Mouse (Mus musculus): ENCODE data around the gene Tfap4.
"Not testable (repeated sequence)": the region's sequence is repeated elsewhere in the genome, so short reads cannot be mapped to it uniquely, and the experiment has no call there.

Gene Tfap4

GRCm38 (mm10) chr16:4551885-4552284, 7.8 kb downstream of the Tfap4 start:
- no peak for DNase-seq

- peak; percentile 73 for DNase-seq
Observed at GRCm38 (mm10) chr16:4551056-4551455, 8.6 kb downstream of the Tfap4 start.

- no peak for DNase-seq
Observed at GRCm38 (mm10) chr16:4548953-4549688, 10.5 kb downstream of the Tfap4 start.

- no peak for DNase-seq
Observed at GRCm38 (mm10) chr16:4547611-4548010, 12.0 kb downstream of the Tfap4 start.

- DNase-seq: no peak
Observed at GRCm38 (mm10) chr16:4546838-4547237, 12.8 kb downstream of the Tfap4 start.

- no peak for DNase-seq
Observed at GRCm38 (mm10) chr16:4544845-4545244, 14.8 kb downstream of the Tfap4 start.

GRCm38 (mm10) chr16:4543266-4543665, 16.4 kb downstream of the Tfap4 start:
- no peak for DNase-seq

- DNase-seq: no peak
Observed at GRCm38 (mm10) chr16:4542236-4542774, 17.3 kb downstream of the Tfap4 start.

- DNase-seq: peak; percentile 100
Observed at GRCm38 (mm10) chr16:4541501-4542198, 18.0 kb downstream of the Tfap4 start, which contains the start of gene Srl. Gene Srl (minus strand): TSS chr16:4541816.

GRCm38 (mm10) chr16:4541033-4541432, 18.6 kb downstream of the Tfap4 start:
- DNase-seq: no peak

GRCm38 (mm10) chr16:4540064-4540775, 19.4 kb downstream of the Tfap4 start:
- no peak for DNase-seq

GRCm38 (mm10) chr16:4539521-4539920, 20.1 kb downstream of the Tfap4 start:
- DNase-seq: no peak

- DNase-seq: no peak
Observed at GRCm38 (mm10) chr16:4537616-4538358, 21.9 kb downstream of the Tfap4 start.

GRCm38 (mm10) chr16:4527373-4527772, 32.3 kb downstream of the Tfap4 start:
- DNase-seq: not testable (repeated sequence)

GRCm38 (mm10) chr16:4523313-4524004, 36.2 kb downstream of the Tfap4 start:
- no peak for DNase-seq

- no peak for DNase-seq
Observed at GRCm38 (mm10) chr16:4522879-4523278, 36.8 kb downstream of the Tfap4 start.

GRCm38 (mm10) chr16:4521735-4522530, 37.7 kb downstream of the Tfap4 start:
- no peak for DNase-seq

- DNase-seq: no peak
Observed at GRCm38 (mm10) chr16:4521074-4521667, 38.5 kb downstream of the Tfap4 start.

GRCm38 (mm10) chr16:4520673-4521072, 39.0 kb downstream of the Tfap4 start:
- no peak for DNase-seq

GRCm38 (mm10) chr16:4519825-4520224, 39.8 kb downstream of the Tfap4 start:
- no peak for DNase-seq

GRCm38 (mm10) chr16:4519157-4519556, 40.5 kb downstream of the Tfap4 start:
- no peak for DNase-seq
